Mouse (Mus musculus): ENCODE data around the gene Zic1.

DNA sequence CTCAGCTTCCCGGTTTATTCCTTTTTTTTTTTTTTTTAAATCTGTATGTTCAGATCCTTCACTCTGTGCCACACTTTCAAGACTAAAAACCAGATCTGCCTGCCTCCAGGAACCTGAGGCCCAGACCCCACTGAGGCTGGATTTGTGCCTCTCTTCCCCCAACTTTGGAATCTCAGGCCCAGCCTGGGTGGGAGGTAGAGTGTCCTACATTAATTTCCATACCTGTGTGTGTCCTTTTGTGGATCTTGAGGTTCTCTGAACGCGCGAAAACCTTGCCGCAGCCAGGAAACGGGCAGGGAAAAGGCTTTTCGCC is 1.8 kb downstream of the Zic1 start:
- TF ChIP-seq POLR2A (IDR thresholded peaks at IDR 0.05; ENCODE audit: control insufficient read depth, extremely low read depth, insufficient read depth, low read length, poor library complexity) (no peak), CTCF (IDR thresholded peaks at IDR 0.05; ENCODE audit: borderline replicate concordance, control insufficient read depth, extremely low read depth, insufficient read depth, low read length, poor library complexity) (no peak)
